23 mouse cellular contexts compared by ENCODE assay signal in genomic region chr1:153723426-153723825, GRCm38 (mm10). TPM values are rescaled to one million over a fixed set of nuclear protein-coding genes. Genes with fewer than 3 reads are reported as not detected.
DNase-seq lines count a peak whose midpoint lies in the region; TF ChIP-seq lines count a peak whose summit lies in the region.
"Had no signal": no experiment of that assay in that cellular context is flagged by ENCODE, and none has a peak within 500 bp of the region (broad histone marks: within the 10 kb centered on the region; RNA-seq: fewer than 3 reads in every experiment).

No protein-coding gene starts in this region.

- H3K27ac ChIP-seq in small intestine, adult 2 months (ENCODE audit: insufficient read depth, low read depth, low read length): no peak overlapping the region
- H3K27ac ChIP-seq: embryonic facial prominence, embryonic 15.5 days; forebrain, embryonic 10.5 days; heart, embryonic 10.5 days; hindbrain, embryonic 10.5 days; layer of hippocampus, adult 2 months; liver, embryonic 12.5 days; midbrain, embryonic 15.5 days; stomach, embryonic 15.5 days had no signal

- H3K36me3 ChIP-seq in small intestine, adult 2 months (ENCODE audit: control insufficient read depth, insufficient read depth, low read length): no peaks in the 10 kb centered on the region
- H3K36me3 ChIP-seq: embryonic facial prominence, embryonic 15.5 days; forebrain, embryonic 10.5 days; heart, embryonic 10.5 days; hindbrain, embryonic 10.5 days; liver, embryonic 12.5 days; midbrain, embryonic 15.5 days; stomach, embryonic 15.5 days had no signal

- whole genome bisulfite sequencing in small intestine, adult 2 months: 66% methylated on average over 9 of the region's 9 CpGs

- no peak for TF ChIP-seq POLR2A in small intestine, adult 2 months (IDR thresholded peaks at IDR 0.05; ENCODE audit: low read depth, low read length)

- H3K27me3 ChIP-seq in small intestine, adult 2 months (ENCODE audit: control insufficient read depth, insufficient read depth, low read length): no peaks in the 10 kb centered on the region
- H3K27me3 ChIP-seq: embryonic facial prominence, embryonic 15.5 days; liver, embryonic 12.5 days; midbrain, embryonic 15.5 days; stomach, embryonic 15.5 days had no signal

- H3K4me1 ChIP-seq in small intestine, adult 2 months (ENCODE audit: control insufficient read depth, insufficient read depth, insufficient read length, low read length): no peaks in the 10 kb centered on the region
- H3K4me1 ChIP-seq: embryonic facial prominence, embryonic 15.5 days; forebrain, embryonic 10.5 days; heart, embryonic 10.5 days; hindbrain, embryonic 10.5 days; liver, embryonic 12.5 days; midbrain, embryonic 15.5 days; stomach, embryonic 15.5 days had no signal

- TF ChIP-seq CTCF in small intestine, adult 2 months (IDR thresholded peaks at IDR 0.05; ENCODE audit: extremely low read depth, insufficient read length, insufficient replicate concordance, low read depth, low read length): no peak

- peak; percentile 31 to 43 for DNase-seq in B cell, adult 2 months
- peak; percentile 92 for DNase-seq in CD4-positive, CD25-positive, alpha-beta regulatory T cell, adult 2 months (ENCODE audit: low read depth, low spot score)
- DNase-seq in induced T-regulatory cell, adult 2 months (ENCODE audit: low read depth): peak; percentile 96
- no peak for DNase-seq in kidney, postnatal 36 days
- DNase-seq in retina, postnatal 1 day: no peak
- DNase-seq in urinary bladder, postnatal 36 days (ENCODE audit: low spot score in 2 of 2): no peak
- DNase-seq: adrenal gland, postnatal 25 days; cerebellum, adult 18-20 months; cerebellum, postnatal 25 days; kidney, adult 2 months; kidney, postnatal 10 days; left cerebral cortex, postnatal 4 days; lung, adult 2 months; spleen, adult 18-20 months had no signal

- H3K4me3 ChIP-seq in small intestine, adult 2 months (ENCODE audit: low read depth, low read length): 0 out of 2 replicates have a peak overlapping the region, but pooled peaks have one; percentile 25
- H3K4me3 ChIP-seq: embryonic facial prominence, embryonic 15.5 days; forebrain, embryonic 10.5 days; heart, embryonic 10.5 days; hindbrain, embryonic 10.5 days; layer of hippocampus, adult 2 months; liver, embryonic 12.5 days; midbrain, embryonic 15.5 days; stomach, embryonic 15.5 days had no signal

RNA-seq across cellular contexts. Expression of gene Rgs16, which starts 16.7 kb away (rescaled TPM):
- polyA plus RNA-seq in small intestine, adult 2 months (2012; rRNA removed): 0.18 and 0.34 TPM in 2 replicates

RNA-seq across cellular contexts. Expression of gene Rnasel, which starts 25.8 kb away (rescaled TPM):
- polyA plus RNA-seq in small intestine, adult 2 months (2012; rRNA removed): 5.9 and 10.9 TPM in 2 replicates

Comparison
In these comparisons a context has a peak if more than half of its experiments do, and no peak if none do; other contexts are left out.
1. DNase-seq: peak in B cell, adult 2 months (2 of 2), CD4-positive, CD25-positive, alpha-beta regulatory T cell, adult 2 months (single experiment) and induced T-regulatory cell, adult 2 months (single experiment); none in kidney, postnatal 36 days (0 of 2), retina, postnatal 1 day (single experiment) and urinary bladder, postnatal 36 days (0 of 2).